Mouse (Mus musculus): ENCODE measurements around the gene Gm10352.
"Not testable (repeated sequence)": the region's sequence is repeated elsewhere in the genome, so short reads cannot be mapped to it uniquely, and the experiment has no call there.

The Gm10352 gene

GRCm38 (mm10) chrY:2900689-2901088 is at the start of gene Gm10352:
Gene Gm10352 (plus strand): TSS chrY:2900989.
- DNase-seq (ENCODE audit: low spot score in 2 of 2) = not testable (repeated sequence)

- DNase-seq (ENCODE audit: low spot score in 2 of 2) = not testable (repeated sequence)
Measured at GRCm38 (mm10) chrY:2932282-2932681, 31.5 kb downstream of the Gm10352 start, which contains the start of gene Gm29289. Gene Gm29289 (plus strand): TSS chrY:2932582.
